ENCODE assay signal across 9 mouse cellular contexts in the genomic region with DNA sequence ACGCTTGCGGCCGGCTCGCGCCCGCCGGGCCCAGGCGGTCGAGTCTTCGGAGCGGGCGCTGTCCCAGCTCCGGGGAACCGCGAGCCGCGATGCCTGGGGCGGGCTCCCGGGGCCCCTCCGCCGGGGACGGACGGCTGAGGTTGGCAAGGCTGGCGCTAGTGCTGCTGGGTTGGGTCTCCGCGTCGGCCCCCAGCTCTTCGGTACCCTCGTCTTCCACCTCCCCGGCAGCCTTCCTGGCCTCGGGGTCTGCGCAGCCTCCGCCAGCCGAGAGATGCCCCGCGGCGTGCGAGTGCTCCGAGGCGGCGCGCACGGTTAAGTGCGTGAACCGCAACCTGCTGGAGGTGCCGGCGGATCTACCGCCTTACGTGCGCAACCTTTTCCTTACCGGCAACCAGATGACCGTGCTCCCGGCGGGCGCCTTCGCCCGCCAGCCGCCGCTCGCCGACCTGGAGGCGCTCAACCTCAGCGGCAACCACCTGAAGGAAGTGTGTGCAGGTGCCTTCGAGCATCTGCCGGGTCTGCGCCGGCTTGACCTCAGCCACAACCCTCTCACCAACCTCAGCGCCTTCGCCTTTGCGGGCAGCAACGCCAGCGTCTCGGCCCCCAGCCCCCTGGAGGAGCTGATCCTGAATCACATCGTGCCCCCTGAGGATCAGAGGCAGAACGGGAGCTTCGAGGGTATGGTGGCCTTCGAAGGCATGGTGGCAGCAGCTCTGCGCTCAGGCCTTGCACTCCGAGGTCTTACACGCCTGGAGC. TPM values are rescaled to one million over a fixed set of nuclear protein-coding genes. Genes with fewer than 3 reads are reported as not detected.
DNase-seq lines count a peak whose midpoint lies in the region; ATAC-seq and TF ChIP-seq lines count a peak whose summit lies in the region.
"Had no signal": no experiment of that assay in that cellular context is flagged by ENCODE, and none has a peak within 500 bp of the region (broad histone marks: within the 10 kb centered on the region; RNA-seq: fewer than 3 reads in every experiment).

No protein-coding gene starts in this region.

- H3K9ac ChIP-seq in embryonic facial prominence, embryonic 14.5 days (ENCODE audit: low read depth, low read length): peak overlapping the region; percentile 78
- H3K9ac ChIP-seq in kidney, postnatal 0 days (ENCODE audit: low read depth, low read length): peak overlapping the region; percentile 75
- H3K9ac ChIP-seq in neural tube, embryonic 12.5 days: peak overlapping the region; percentile 76

- H3K4me1 ChIP-seq in embryonic facial prominence, embryonic 14.5 days (ENCODE audit: control insufficient read depth, insufficient read depth, low read length): 0 out of 2 replicates have a peak, but pooled peaks cover 9% of the 10 kb centered on the region
- peaks cover 4% of the 10 kb centered on the region; the same call in 1 of the 2 replicates for H3K4me1 ChIP-seq in kidney, postnatal 0 days (replicated peaks; ENCODE audit: insufficient read depth, low read length)
- H3K4me1 ChIP-seq in neural tube, embryonic 12.5 days: peaks cover 13% of the 10 kb centered on the region

- no peaks in the 10 kb centered on the region for H3K27me3 ChIP-seq in embryonic facial prominence, embryonic 14.5 days (replicated peaks; ENCODE audit: control insufficient read depth, insufficient read depth, low read length)
- H3K27me3 ChIP-seq in kidney, postnatal 0 days (ENCODE audit: insufficient read depth, low read length): no peaks in the 10 kb centered on the region
- H3K27me3 ChIP-seq in neural tube, embryonic 12.5 days (replicated peaks): 0 out of 2 replicates have a peak, but pooled peaks cover 5% of the 10 kb centered on the region

- peak overlapping the region; percentile 94 for H3K4me2 ChIP-seq in embryonic facial prominence, embryonic 14.5 days (ENCODE audit: low read depth, low read length)
- H3K4me2 ChIP-seq in kidney, postnatal 0 days (ENCODE audit: low read length): peak overlapping the region; percentile 99
- peak overlapping the region; percentile 96 for H3K4me2 ChIP-seq in neural tube, embryonic 12.5 days (replicated peaks)

- no peak for DNase-seq in layer of hippocampus, adult 2 months (ENCODE audit: low spot score in 2 of 2)
- no peak for DNase-seq in layer of hippocampus, adult 8-10 months (ENCODE audit: low spot score in 2 of 2)
- peak; percentile 49 for DNase-seq in R1 (ENCODE audit: low read depth, low spot score)
- DNase-seq in embryonic facial prominence, embryonic 14.5 days (ENCODE audit: low spot score): peak; percentile 29
- DNase-seq in kidney, postnatal 0 days (ENCODE audit: low spot score): peak; percentile 27
- no peak for DNase-seq in c-Kit-positive CD71-positive TER-119-positive erythroid progenitor cells, embryonic 14.5 days (ENCODE audit: low spot score)
- DNase-seq in urinary bladder, postnatal 4 days (ENCODE audit: low spot score in 2 of 2): no peak

- ATAC-seq in embryonic facial prominence, embryonic 14.5 days (ENCODE audit: low read depth): peak; percentile 24
- peak; percentile 26 for ATAC-seq in kidney, postnatal 0 days (replicated peaks; ENCODE audit: low FRiP score, low read depth)
- ATAC-seq in neural tube, embryonic 12.5 days (ENCODE audit: low FRiP score, low read depth): peak; percentile 35

- 4% methylated on average over 46 of the region's 80 CpGs for WGBS in embryonic facial prominence, embryonic 14.5 days
- 3% methylated on average over 79 of the region's 80 CpGs for WGBS in kidney, postnatal 0 days
- WGBS in neural tube, embryonic 12.5 days: 3% methylated on average over 80 of the region's 80 CpGs

- TF ChIP-seq CTCF in layer of hippocampus, adult 2 months (conservative IDR thresholded peaks at IDR 0.05): no peak
- TF ChIP-seq CTCF in kidney, postnatal 0 days (IDR thresholded peaks at IDR 0.05; ENCODE audit: low read depth): no peak

- H3K9me3 ChIP-seq in embryonic facial prominence, embryonic 14.5 days (ENCODE audit: control insufficient read depth, low read length): no peaks in the 10 kb centered on the region
- no peaks in the 10 kb centered on the region for H3K9me3 ChIP-seq in kidney, postnatal 0 days (replicated peaks; ENCODE audit: low read length)
- H3K9me3 ChIP-seq in neural tube, embryonic 12.5 days: no peaks in the 10 kb centered on the region

- H3K4me3 ChIP-seq in layer of hippocampus, adult 2 months: peak overlapping the region; percentile 71
- peak overlapping the region; percentile 76 for H3K4me3 ChIP-seq in embryonic facial prominence, embryonic 14.5 days (ENCODE audit: low read depth, low read length)
- H3K4me3 ChIP-seq in kidney, postnatal 0 days (replicated peaks; ENCODE audit: low read depth, low read length): peak overlapping the region; percentile 66
- peak overlapping the region; percentile 71 for H3K4me3 ChIP-seq in neural tube, embryonic 12.5 days

- H3K36me3 ChIP-seq in embryonic facial prominence, embryonic 14.5 days (ENCODE audit: control insufficient read depth, insufficient read depth, low read length): peaks cover 18% of the 10 kb centered on the region
- no peaks in the 10 kb centered on the region for H3K36me3 ChIP-seq in kidney, postnatal 0 days (ENCODE audit: insufficient read depth, low read length)
- no peaks in the 10 kb centered on the region for H3K36me3 ChIP-seq in neural tube, embryonic 12.5 days

- H3K27ac ChIP-seq in layer of hippocampus, adult 2 months: no peak overlapping the region
- peak overlapping the region; percentile 88; the same call in 1 of the 2 replicates for H3K27ac ChIP-seq in embryonic facial prominence, embryonic 14.5 days (replicated peaks; ENCODE audit: low read depth, low read length)
- peak overlapping the region; percentile 76 for H3K27ac ChIP-seq in kidney, postnatal 0 days
- peak overlapping the region; percentile 15; the same call in 1 of the 2 replicates for H3K27ac ChIP-seq in neural tube, embryonic 12.5 days

RNA-seq across cellular contexts. Expression of gene Tpbg, which starts 1.9 kb away (rescaled TPM):
- total RNA-seq in layer of hippocampus, adult 2 months (2021): 1 to 10 TPM; 6.9 to 9.2 TPM
- 10 to 100 TPM in 1 of 4 experiments, 1 to 10 TPM in 3; 7.5 to 10.1 (median 9.5) TPM for total RNA-seq in layer of hippocampus, adult 8-10 months (2022)
- 21.6 and 25.2 TPM in 2 replicates for polyA plus RNA-seq in embryonic facial prominence, embryonic 14.5 days (2014; fragmentation: Nextera tagmentation; extraction: Ambion mirVana)
- polyA plus RNA-seq in kidney, postnatal 0 days (2015; fragmentation: Nextera tagmentation; extraction: Ambion mirVana): 21.9 and 24.6 TPM in 2 replicates
- 25.0 and 32.4 TPM in 2 replicates for polyA plus RNA-seq in neural tube, embryonic 12.5 days (2016; fragmentation: Nextera tagmentation; extraction: Ambion mirVana)
- total RNA-seq: common myeloid progenitor, adult 5-6 weeks had no signal

Comparison
In these comparisons a context has a peak if more than half of its experiments do, and no peak if none do; other contexts are left out.
1. DNase-seq: peak in R1 (single experiment), embryonic facial prominence, embryonic 14.5 days (single experiment) and kidney, postnatal 0 days (single experiment); none in layer of hippocampus, adult 2 months (0 of 2), layer of hippocampus, adult 8-10 months (0 of 2), c-Kit-positive CD71-positive TER-119-positive erythroid progenitor cells, embryonic 14.5 days (single experiment) and urinary bladder, postnatal 4 days (0 of 2).
2. Peak in every context shown above with its lines, with median percentiles within 50 percentile points of each other: H3K4me3 ChIP-seq, ATAC-seq, H3K4me2 ChIP-seq and H3K9ac ChIP-seq.